ENCODE assay signal across 10 mouse cellular contexts in genomic region chr9:120804760-120805294, GRCm38 (mm10).
DNase-seq lines count a peak whose midpoint lies in the region; ATAC-seq lines count a peak whose summit lies in the region.
"Had no signal": no experiment of that assay in that cellular context is flagged by ENCODE, and none has a peak within 500 bp of the region (broad histone marks: within the 10 kb centered on the region; RNA-seq: fewer than 3 reads in every experiment).

No protein-coding gene starts in this region.

- peak; percentile 6 for DNase-seq in kidney, adult 18-20 months
- DNase-seq in kidney, postnatal 10 days = no peak
- peak; percentile 18 to 42 for DNase-seq in heart, adult 9 months (ENCODE audit: low spot score in 2 of 2)
- peak; percentile 30 for DNase-seq in lung, postnatal 25 days (ENCODE audit: low spot score)
- no peak for DNase-seq in spleen, postnatal 4 days (ENCODE audit: low spot score in 2 of 2)
- no peak for DNase-seq in B cell, adult 2 months
- no peak for DNase-seq in adipocyte (ENCODE audit: low spot score)
- DNase-seq: cerebellum, adult 8-10 months had no signal

- no peaks in the 10 kb centered on the region for H3K27me3 ChIP-seq in kidney, embryonic 15.5 days
- H3K27me3 ChIP-seq: neural tube, embryonic 12.5 days had no signal

- H3K9ac ChIP-seq in kidney, embryonic 15.5 days = no peak overlapping the region
- H3K9ac ChIP-seq: neural tube, embryonic 12.5 days had no signal

- H3K27ac ChIP-seq in kidney, embryonic 15.5 days = peak overlapping the region; percentile 61
- H3K27ac ChIP-seq: neural tube, embryonic 12.5 days had no signal

- no peaks in the 10 kb centered on the region for H3K9me3 ChIP-seq in kidney, embryonic 15.5 days (replicated peaks)
- H3K9me3 ChIP-seq: neural tube, embryonic 12.5 days had no signal

- peaks cover 29% of the 10 kb centered on the region for H3K4me1 ChIP-seq in kidney, embryonic 15.5 days
- H3K4me1 ChIP-seq: neural tube, embryonic 12.5 days had no signal

- no peak overlapping the region for H3K4me3 ChIP-seq in kidney, embryonic 15.5 days (replicated peaks)
- H3K4me3 ChIP-seq: neural tube, embryonic 12.5 days had no signal

- H3K36me3 ChIP-seq in kidney, embryonic 15.5 days = no peaks in the 10 kb centered on the region
- H3K36me3 ChIP-seq: neural tube, embryonic 12.5 days had no signal

- 23% methylated on average over 10 of the region's 10 CpGs for WGBS in kidney, embryonic 15.5 days

- no peak for ATAC-seq in kidney, embryonic 15.5 days (replicated peaks; ENCODE audit: low FRiP score)

- no peak overlapping the region for H3K4me2 ChIP-seq in kidney, embryonic 15.5 days
- H3K4me2 ChIP-seq: neural tube, embryonic 12.5 days had no signal

Comparison
In these comparisons a context has a peak if more than half of its experiments do, and no peak if none do; other contexts are left out.
1. DNase-seq: peak in kidney, adult 18-20 months (single experiment), heart, adult 9 months (2 of 2) and lung, postnatal 25 days (single experiment); none in kidney, postnatal 10 days (single experiment), spleen, postnatal 4 days (0 of 2), B cell, adult 2 months (0 of 2) and adipocyte (single experiment).